Mouse (Mus musculus) brain, embryonic 14.5 days (tissue): Measurements from ENCODE around the gene Higd1a. TPM values are rescaled to one million over a fixed set of nuclear protein-coding genes. Genes with fewer than 3 reads are reported as not detected.

Experiments
- DNase-seq: peaks from one replicate; pipeline ENCODE4 v3.0.0-alpha.2; 2011; ENCODE audit warnings: low read depth
- CTCF ChIP-seq: fragments of 200-500 bp; IDR thresholded peaks from 2 replicates; pipeline ENCODE4 v1.5.1; 2012; ENCODE audit warnings: inconsistent platforms, mild to moderate bottlenecking, moderate library complexity, borderline replicate concordance; ENCODE audit not compliant: insufficient read depth, insufficient read length; ENCODE audit errors: extremely low read depth
- POLR2A ChIP-seq: fragments of 200-500 bp; IDR thresholded peaks from 2 replicates; pipeline ENCODE4 v1.6.1; 2012; ENCODE audit warnings: mild to moderate bottlenecking, inconsistent platforms, borderline replicate concordance; ENCODE audit not compliant: poor library complexity, insufficient read depth, insufficient read length, severe bottlenecking; ENCODE audit errors: extremely low read depth
- polyA plus RNA-seq: library from polyadenylated mRNA; depleted of rRNA; stranded (reverse); fragments of >200 nt; gene quantifications from 2 replicates; pipeline ENCODE4 v1.2.3, GENCODE M21; 2012

Higd1a gene
- polyA plus RNA-seq, 1 experiment = 43.8 TPM

- no peak for TF ChIP-seq POLR2A
- TF ChIP-seq CTCF = no peak
- DNase-seq = no peak
Measured at GRCm38 (mm10) chr9:121894447-121894846, 36.3 kb upstream of the Higd1a start.

DNA sequence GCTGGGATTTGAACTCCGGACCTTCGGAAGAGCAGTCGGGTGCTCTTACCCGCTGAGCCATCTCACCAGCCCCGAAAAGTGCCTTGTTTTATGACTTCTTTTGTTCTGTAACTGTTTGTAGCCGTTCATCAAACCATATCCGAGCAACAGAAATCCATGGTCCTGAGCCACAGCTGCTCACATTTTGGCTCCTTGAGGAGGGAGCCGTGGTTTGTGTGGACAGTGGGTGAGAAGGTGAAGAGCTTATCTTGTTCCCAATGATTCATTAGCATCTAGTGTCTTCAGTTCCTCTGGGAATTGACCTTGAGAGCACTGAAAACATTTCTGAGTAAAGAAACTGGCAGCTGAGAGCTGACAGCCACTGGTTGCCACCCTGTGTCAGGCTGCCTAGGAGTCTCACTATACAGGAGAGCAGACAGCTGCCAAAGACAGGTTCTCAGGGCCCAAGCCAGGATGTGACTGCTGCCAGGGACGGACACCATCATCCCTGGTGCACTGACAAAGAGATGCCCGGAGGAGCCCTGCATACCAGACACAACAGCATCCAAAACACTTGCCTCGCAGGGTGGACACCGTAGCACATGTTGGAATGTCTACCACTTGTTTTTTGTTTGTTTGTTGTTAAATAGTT, 34.0 kb upstream of the Higd1a start:
- TF ChIP-seq CTCF (no peak), POLR2A (no peak)
- no peak for DNase-seq

DNA sequence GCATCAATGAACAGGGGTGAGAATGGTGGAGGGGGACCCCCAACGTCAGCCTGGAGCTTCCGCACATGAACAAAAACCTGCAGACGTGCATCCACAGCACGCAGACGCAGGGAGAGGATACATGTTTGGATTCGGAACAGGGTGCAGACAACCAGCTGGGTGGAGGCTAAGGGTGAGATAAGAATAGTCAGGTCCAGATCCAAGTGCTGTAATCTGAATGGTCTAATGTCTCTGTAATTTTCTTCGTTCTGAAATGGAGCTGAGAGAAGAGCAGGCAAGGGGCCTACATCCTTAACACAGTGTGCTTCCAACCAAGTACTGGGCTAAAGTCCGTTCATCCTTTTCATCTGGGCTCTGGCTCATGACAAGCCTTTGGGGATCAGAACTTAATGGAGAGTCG, 33.1 kb upstream of the Higd1a start:
- no peak for TF ChIP-seq CTCF
- TF ChIP-seq POLR2A = no peak
- no peak for DNase-seq

- peak; percentile 18 for DNase-seq
- TF ChIP-seq CTCF (no peak), POLR2A (no peak)
Measured at GRCm38 (mm10) chr9:121890441-121890941, 32.3 kb upstream of the Higd1a start.

- DNase-seq = no peak
- TF ChIP-seq CTCF (no peak), POLR2A (no peak)
Measured at GRCm38 (mm10) chr9:121889927-121890440, 31.8 kb upstream of the Higd1a start.

DNA sequence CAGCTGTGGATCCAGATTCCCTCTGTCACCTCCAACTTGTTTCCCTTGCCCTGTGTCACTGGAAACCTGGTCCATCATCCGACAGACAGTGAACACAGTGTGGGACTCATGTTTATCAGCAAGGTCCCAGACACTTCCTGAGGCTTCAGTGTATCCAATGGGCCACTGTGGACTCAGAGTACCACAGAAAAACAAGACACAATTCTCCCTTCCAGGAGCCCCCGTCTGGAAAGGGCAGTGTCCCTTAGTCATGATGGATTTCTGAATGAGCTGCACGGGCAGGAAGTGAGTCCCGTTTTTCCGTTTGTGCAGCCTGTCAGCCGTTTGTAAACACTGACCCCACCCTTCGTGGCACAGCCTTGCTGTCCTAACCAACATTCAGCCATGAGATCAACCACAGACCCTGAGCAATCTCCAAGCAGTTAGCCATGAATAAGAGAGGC, 23.9 kb upstream of the Higd1a start:
- no peak for DNase-seq
- TF ChIP-seq POLR2A (no peak), CTCF (no peak)

DNA sequence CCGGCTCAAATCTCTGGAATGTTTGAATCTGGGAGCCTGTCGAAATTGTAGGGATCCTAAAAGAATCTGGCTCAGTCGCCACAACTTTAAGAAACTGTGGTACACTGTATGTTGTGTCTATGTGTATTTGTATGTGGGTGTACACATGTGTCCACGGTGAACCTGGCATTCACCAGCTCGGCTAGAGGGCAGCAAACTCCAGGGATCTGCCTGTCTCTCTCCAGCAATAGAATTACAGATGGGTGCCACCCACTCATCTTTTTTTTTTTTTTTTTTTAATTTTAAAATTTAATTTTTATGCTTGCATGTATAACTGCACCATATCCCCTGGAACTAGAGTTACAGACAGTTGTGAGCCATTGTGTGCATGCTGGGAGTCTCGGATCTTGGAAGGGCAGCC, 23.1 kb upstream of the Higd1a start:
- no peak for DNase-seq
- TF ChIP-seq POLR2A = no peak
- TF ChIP-seq CTCF = no peak

DNA sequence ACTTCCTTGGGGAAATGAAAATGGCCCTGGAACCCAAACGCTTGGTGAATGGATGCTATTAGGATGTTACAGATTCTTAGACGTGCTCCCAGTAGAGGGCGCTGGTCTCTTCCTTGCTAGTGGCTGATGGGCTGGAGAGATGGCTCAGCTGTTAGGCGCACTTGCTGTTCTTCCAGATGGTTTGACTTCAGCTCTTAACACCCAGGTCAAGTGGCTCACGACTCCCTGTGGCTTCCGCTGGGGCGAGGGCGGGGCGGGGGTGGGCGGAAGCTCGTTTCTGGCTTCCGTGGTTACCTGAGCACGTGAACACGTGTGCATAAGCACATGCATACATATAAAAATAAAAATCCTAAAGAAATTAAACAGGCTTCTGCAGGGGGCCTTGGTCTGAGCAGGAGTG, 22.7 kb upstream of the Higd1a start:
- TF ChIP-seq POLR2A (no peak), CTCF (peak; percentile 71)

GRCm38 (mm10) chr9:121877052-121877740, 19.0 kb upstream of the Higd1a start:
- DNase-seq = peak; percentile 78
- TF ChIP-seq CTCF = peak; percentile 78
- TF ChIP-seq POLR2A = no peak

More for the DNA sequence above, 22.7 kb upstream of the Higd1a start:
- peak; percentile 78 for DNase-seq

- TF ChIP-seq CTCF = no peak
- TF ChIP-seq POLR2A = no peak
- no peak for DNase-seq
Measured at GRCm38 (mm10) chr9:121873578-121873977, 15.4 kb upstream of the Higd1a start.

GRCm38 (mm10) chr9:121872062-121872683, 14.0 kb upstream of the Higd1a start:
- DNase-seq = no peak
- TF ChIP-seq POLR2A (no peak), CTCF (no peak)
